Mouse (Mus musculus) olfactory bulb, adult 2 months (tissue): ENCODE data around the gene Zmat3.

Experiments used
- CTCF ChIP-seq: fragments of 200-500 bp; IDR thresholded peaks from 2 replicates; pipeline ENCODE4 v1.5.1; 2012; ENCODE audit warnings: low read depth, mild to moderate bottlenecking, low read length, moderate library complexity; ENCODE audit not compliant: insufficient read depth
- POLR2A ChIP-seq: fragments of 200-500 bp; IDR thresholded peaks from 2 replicates; pipeline ENCODE4 v1.6.1; 2012; ENCODE audit warnings: mild to moderate bottlenecking, low read depth, low read length, moderate library complexity; ENCODE audit not compliant: insufficient read depth

DNA sequence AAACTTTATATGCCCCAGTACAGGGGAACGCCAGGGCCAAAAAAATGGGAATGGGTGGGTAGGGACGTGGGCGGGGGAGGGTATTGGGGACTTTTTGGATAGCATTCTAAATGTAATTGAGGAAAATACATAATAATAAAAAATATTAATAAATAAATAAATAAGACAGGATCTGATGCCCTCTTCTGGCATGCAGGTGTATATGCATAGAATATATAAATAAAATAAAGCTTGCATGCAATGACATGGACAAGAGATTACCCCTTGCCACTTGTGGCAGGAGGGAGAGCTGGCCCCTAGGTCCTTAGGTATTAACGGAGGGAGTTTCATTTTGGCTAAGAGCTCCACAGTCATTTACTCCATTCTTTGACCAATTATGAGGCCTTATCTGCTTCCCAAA lies 51.1 kb downstream of the Zmat3 start:
- no peak for TF ChIP-seq CTCF
- TF ChIP-seq POLR2A: no peak
